In genomic region chr7:63957872-63958640, GRCm38 (mm10) we compare ENCODE assay signal across 12 mouse cellular contexts. TPM values are rescaled to one million over a fixed set of nuclear protein-coding genes. Genes with fewer than 3 reads are reported as not detected.
DNase-seq lines count a peak whose midpoint lies in the region; ATAC-seq lines count a peak whose summit lies in the region.
"Had no signal": no experiment of that assay in that cellular context is flagged by ENCODE, and none has a peak within 500 bp of the region (broad histone marks: within the 10 kb centered on the region; RNA-seq: fewer than 3 reads in every experiment).

No protein-coding gene starts in this region.

- no peak overlapping the region for H3K4me2 ChIP-seq in embryonic facial prominence, embryonic 11.5 days (ENCODE audit: low read depth, low read length)
- no peak overlapping the region for H3K4me2 ChIP-seq in hindbrain, embryonic 15.5 days
- no peak overlapping the region for H3K4me2 ChIP-seq in neural tube, embryonic 14.5 days (ENCODE audit: low read depth, low read length)
- no peak overlapping the region for H3K4me2 ChIP-seq in intestine, embryonic 15.5 days (replicated peaks)

- H3K9me3 ChIP-seq in embryonic facial prominence, embryonic 11.5 days (replicated peaks; ENCODE audit: control insufficient read depth, low read length) = no peaks in the 10 kb centered on the region
- no peaks in the 10 kb centered on the region for H3K9me3 ChIP-seq in hindbrain, embryonic 15.5 days
- no peaks in the 10 kb centered on the region for H3K9me3 ChIP-seq in neural tube, embryonic 14.5 days (ENCODE audit: control insufficient read depth, low read length)
- H3K9me3 ChIP-seq in intestine, embryonic 15.5 days = no peaks in the 10 kb centered on the region
- no peaks in the 10 kb centered on the region for H3K9me3 ChIP-seq in limb, embryonic 10.5 days (replicated peaks)

- peak; percentile 24 for DNase-seq in embryo, embryonic 11 days
- no peak for DNase-seq in embryo, embryonic 10.5 days (ENCODE audit: low spot score)
- DNase-seq in embryonic facial prominence, embryonic 11.5 days (ENCODE audit: low spot score) = no peak
- no peak for DNase-seq in limb, embryonic 10.5 days (ENCODE audit: low spot score)
- DNase-seq: cerebellum, postnatal 36 days; gastrocnemius, postnatal 10 days had no signal

- H3K27ac ChIP-seq in embryonic facial prominence, embryonic 11.5 days (replicated peaks; ENCODE audit: low read depth, low read length) = no peak overlapping the region
- H3K27ac ChIP-seq in hindbrain, embryonic 15.5 days (replicated peaks) = peak overlapping the region; percentile 66
- H3K27ac ChIP-seq in neural tube, embryonic 14.5 days (ENCODE audit: low read depth, low read length) = peak overlapping the region; percentile 71; the same call in 1 of the 2 replicates
- no peak overlapping the region for H3K27ac ChIP-seq in intestine, embryonic 15.5 days
- no peak overlapping the region for H3K27ac ChIP-seq in limb, embryonic 10.5 days
- H3K27ac ChIP-seq: macrophage had no signal

- H3K4me1 ChIP-seq in embryonic facial prominence, embryonic 11.5 days (ENCODE audit: control insufficient read depth, insufficient read depth, low read length) = no peaks in the 10 kb centered on the region
- peaks cover 29% of the 10 kb centered on the region for H3K4me1 ChIP-seq in hindbrain, embryonic 15.5 days (replicated peaks)
- H3K4me1 ChIP-seq in neural tube, embryonic 14.5 days (ENCODE audit: control insufficient read depth, insufficient read depth, low read length) = peaks cover 17% of the 10 kb centered on the region
- H3K4me1 ChIP-seq in intestine, embryonic 15.5 days (replicated peaks) = no peaks in the 10 kb centered on the region
- H3K4me1 ChIP-seq in limb, embryonic 10.5 days = peaks cover 8% of the 10 kb centered on the region; the same call in 1 of the 2 replicates

- no peak overlapping the region for H3K9ac ChIP-seq in embryonic facial prominence, embryonic 11.5 days (replicated peaks; ENCODE audit: low read length)
- H3K9ac ChIP-seq in hindbrain, embryonic 15.5 days = no peak overlapping the region
- no peak overlapping the region for H3K9ac ChIP-seq in neural tube, embryonic 14.5 days (replicated peaks; ENCODE audit: low read depth, low read length)
- H3K9ac ChIP-seq in intestine, embryonic 15.5 days = no peak overlapping the region

- 0 out of 2 replicates have a peak, but pooled peaks have one; percentile 5 for ATAC-seq in embryonic facial prominence, embryonic 11.5 days (replicated peaks; ENCODE audit: insufficient number of reproducible peaks, low FRiP score, low TSS enrichment, low read depth)
- ATAC-seq in hindbrain, embryonic 15.5 days (ENCODE audit: low FRiP score, low read depth) = peak; percentile 41
- ATAC-seq in neural tube, embryonic 14.5 days (ENCODE audit: low read depth) = peak; percentile 60
- ATAC-seq in intestine, embryonic 15.5 days = no peak
- no peak for ATAC-seq in granulocyte monocyte progenitor cell, adult 5-6 weeks (replicated peaks; ENCODE audit: poor library complexity, severe bottlenecking)

- no peaks in the 10 kb centered on the region for H3K27me3 ChIP-seq in embryonic facial prominence, embryonic 11.5 days (ENCODE audit: control insufficient read depth, insufficient read depth, low read length)
- no peaks in the 10 kb centered on the region for H3K27me3 ChIP-seq in hindbrain, embryonic 15.5 days
- H3K27me3 ChIP-seq in neural tube, embryonic 14.5 days (ENCODE audit: control insufficient read depth, insufficient read depth, low read length) = no peaks in the 10 kb centered on the region
- H3K27me3 ChIP-seq in intestine, embryonic 15.5 days (replicated peaks) = no peaks in the 10 kb centered on the region
- no peaks in the 10 kb centered on the region for H3K27me3 ChIP-seq in limb, embryonic 10.5 days (ENCODE audit: low read depth, poor library complexity, severe bottlenecking)

- H3K36me3 ChIP-seq in embryonic facial prominence, embryonic 11.5 days (replicated peaks; ENCODE audit: control insufficient read depth, insufficient read depth, low read depth, low read length) = no peaks in the 10 kb centered on the region
- H3K36me3 ChIP-seq in hindbrain, embryonic 15.5 days = no peaks in the 10 kb centered on the region
- H3K36me3 ChIP-seq in neural tube, embryonic 14.5 days (ENCODE audit: control insufficient read depth, insufficient read depth, low read length) = no peaks in the 10 kb centered on the region
- H3K36me3 ChIP-seq in intestine, embryonic 15.5 days = no peaks in the 10 kb centered on the region
- H3K36me3 ChIP-seq in limb, embryonic 10.5 days = no peaks in the 10 kb centered on the region

- 74% methylated on average over 12 of the region's 12 CpGs for WGBS in embryonic facial prominence, embryonic 11.5 days
- WGBS in hindbrain, embryonic 15.5 days = 47% methylated on average over 12 of the region's 12 CpGs
- 54% methylated on average over 12 of the region's 12 CpGs for WGBS in neural tube, embryonic 14.5 days
- WGBS in intestine, embryonic 15.5 days = 86% methylated on average over 12 of the region's 12 CpGs
- WGBS in limb, embryonic 10.5 days = 88% methylated on average over 12 of the region's 12 CpGs

- H3K4me3 ChIP-seq in embryonic facial prominence, embryonic 11.5 days (ENCODE audit: low read depth, low read length) = no peak overlapping the region
- no peak overlapping the region for H3K4me3 ChIP-seq in hindbrain, embryonic 15.5 days
- H3K4me3 ChIP-seq in neural tube, embryonic 14.5 days (ENCODE audit: low read depth, low read length) = no peak overlapping the region
- no peak overlapping the region for H3K4me3 ChIP-seq in intestine, embryonic 15.5 days (replicated peaks)
- H3K4me3 ChIP-seq in limb, embryonic 10.5 days = no peak overlapping the region

RNA-seq across cellular contexts. Expression of gene Klf13, which starts 19.3 kb away (rescaled TPM):
- polyA plus RNA-seq in embryonic facial prominence, embryonic 11.5 days (2014; fragmentation: Nextera tagmentation; extraction: Ambion mirVana) = 19.9 and 20.3 TPM in 2 replicates
- 24.7 and 26.8 TPM in 2 replicates for polyA plus RNA-seq in hindbrain, embryonic 15.5 days (2015; fragmentation: Nextera tagmentation; extraction: Ambion mirVana)
- polyA plus RNA-seq in neural tube, embryonic 14.5 days (2014; fragmentation: Nextera tagmentation; extraction: Ambion mirVana) = 24.9 and 32.5 TPM in 2 replicates
- polyA plus RNA-seq in intestine, embryonic 15.5 days (2015; fragmentation: Nextera tagmentation; extraction: Ambion mirVana) = 25.9 and 26.7 TPM in 2 replicates
- polyA plus RNA-seq in limb, embryonic 10.5 days (2016; fragmentation: Nextera tagmentation; extraction: Ambion mirVana) = 17.2 and 17.9 TPM in 2 replicates
- total RNA-seq in granulocyte monocyte progenitor cell, adult 5-6 weeks (2014; fragmentation: Nextera tagmentation) = 39.9 and 51.5 TPM in 2 replicates
- 11.6 and 24.0 TPM in 2 replicates for total RNA-seq in granulocyte monocyte progenitor cell, adult 5-6 weeks (2017)

RNA-seq across cellular contexts. Expression of gene E030018B13Rik, which starts 41.4 kb away (rescaled TPM):
- polyA plus RNA-seq in embryonic facial prominence, embryonic 11.5 days (2014; fragmentation: Nextera tagmentation; extraction: Ambion mirVana) = not detected in 2 replicates
- polyA plus RNA-seq in hindbrain, embryonic 15.5 days (2015; fragmentation: Nextera tagmentation; extraction: Ambion mirVana) = not detected in 2 replicates
- 0.55 TPM in 1 of 2 replicates, not detected in the other for polyA plus RNA-seq in neural tube, embryonic 14.5 days (2014; fragmentation: Nextera tagmentation; extraction: Ambion mirVana)
- polyA plus RNA-seq in intestine, embryonic 15.5 days (2015; fragmentation: Nextera tagmentation; extraction: Ambion mirVana) = not detected in 2 replicates
- not detected in 2 replicates for polyA plus RNA-seq in limb, embryonic 10.5 days (2016; fragmentation: Nextera tagmentation; extraction: Ambion mirVana)
- total RNA-seq in granulocyte monocyte progenitor cell, adult 5-6 weeks (2014; fragmentation: Nextera tagmentation) = not detected in 2 replicates
- total RNA-seq in granulocyte monocyte progenitor cell, adult 5-6 weeks (2017) = not detected in 2 replicates
- total RNA-seq: gastrocnemius, postnatal 10 days had no signal
- polyA plus RNA-seq: limb, embryonic 11.5 days; macrophage had no signal

Comparison
In these comparisons a context has a peak if more than half of its experiments do, and no peak if none do; other contexts are left out.
1. ATAC-seq: peak in embryonic facial prominence, embryonic 11.5 days (single experiment), hindbrain, embryonic 15.5 days (single experiment) and neural tube, embryonic 14.5 days (single experiment); none in intestine, embryonic 15.5 days (single experiment) and granulocyte monocyte progenitor cell, adult 5-6 weeks (single experiment).
2. H3K27ac ChIP-seq: peak in hindbrain, embryonic 15.5 days (single experiment) and neural tube, embryonic 14.5 days (single experiment); none in embryonic facial prominence, embryonic 11.5 days (single experiment), intestine, embryonic 15.5 days (single experiment) and limb, embryonic 10.5 days (single experiment).